In the genomic region with DNA sequence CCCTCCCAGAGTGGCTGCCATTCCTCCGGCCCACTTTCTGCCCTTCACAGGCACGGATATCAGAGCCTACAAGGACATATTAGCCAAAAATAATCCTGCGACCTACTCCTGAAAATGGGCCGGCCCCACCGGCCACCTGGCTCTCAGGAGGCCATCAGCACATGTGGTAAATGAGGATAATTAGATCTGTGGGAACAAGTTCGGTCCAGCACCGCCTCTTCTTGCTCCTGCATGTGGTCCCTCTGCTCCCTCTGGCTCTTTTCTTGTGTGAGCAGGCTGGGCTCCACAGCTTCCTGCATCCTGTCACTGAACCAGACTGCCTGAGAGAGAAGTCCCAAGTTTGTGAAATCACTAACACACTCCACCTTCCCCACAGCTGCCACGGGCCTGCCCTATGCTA, we compare ENCODE assay signal across 15 mouse cellular contexts. TPM values are rescaled to one million over a fixed set of nuclear protein-coding genes. Genes with fewer than 3 reads are reported as not detected.
DNase-seq lines count a peak whose midpoint lies in the region; ATAC-seq and TF ChIP-seq lines count a peak whose summit lies in the region.
"Had no signal": no experiment of that assay in that cellular context is flagged by ENCODE, and none has a peak within 500 bp of the region (broad histone marks: within the 10 kb centered on the region; RNA-seq: fewer than 3 reads in every experiment).

No protein-coding gene starts in this region.

- DNase-seq in cerebellum, adult 9-10 months, result peak; percentile 41
- DNase-seq in cerebellum, adult 11 months, result no peak
- no peak for DNase-seq in hindbrain, embryonic 14.5 days (ENCODE audit: low spot score)
- no peak for DNase-seq in liver, embryonic 14.5 days (ENCODE audit: low read depth in 3 of 3, low spot score in 3 of 3)
- no peak for DNase-seq in spleen, postnatal 4 days (ENCODE audit: low spot score in 2 of 2)
- DNase-seq: right cerebral cortex, adult 18-20 months; thymus, postnatal 25 days had no signal

- no peak overlapping the region for H3K27ac ChIP-seq in hindbrain, embryonic 13.5 days
- H3K27ac ChIP-seq in hindbrain, embryonic 14.5 days, result no peak overlapping the region
- H3K27ac ChIP-seq in liver, embryonic 14.5 days, result no peak overlapping the region
- H3K27ac ChIP-seq: limb, embryonic 13.5 days; midbrain, embryonic 12.5 days had no signal

- no peak for ATAC-seq in hindbrain, embryonic 13.5 days (ENCODE audit: low FRiP score)
- no peak for ATAC-seq in hindbrain, embryonic 14.5 days (ENCODE audit: low FRiP score)
- ATAC-seq in megakaryocyte, adult 5-6 weeks (ENCODE audit: poor library complexity, severe bottlenecking), result no peak
- no peak for ATAC-seq in liver, embryonic 14.5 days (ENCODE audit: insufficient read depth)

- H3K9ac ChIP-seq in hindbrain, embryonic 13.5 days, result peak overlapping the region; percentile 35; the same call in 1 of the 2 replicates
- H3K9ac ChIP-seq in hindbrain, embryonic 14.5 days, result no peak overlapping the region
- no peak overlapping the region for H3K9ac ChIP-seq in liver, embryonic 14.5 days (replicated peaks)
- H3K9ac ChIP-seq: midbrain, embryonic 12.5 days had no signal

- H3K9me3 ChIP-seq in hindbrain, embryonic 13.5 days, result no peaks in the 10 kb centered on the region
- no peaks in the 10 kb centered on the region for H3K9me3 ChIP-seq in hindbrain, embryonic 14.5 days (ENCODE audit: control insufficient read depth, low read length)
- no peaks in the 10 kb centered on the region for H3K9me3 ChIP-seq in megakaryocyte, embryonic 14.5 days
- no peaks in the 10 kb centered on the region for H3K9me3 ChIP-seq in liver, embryonic 14.5 days (ENCODE audit: control insufficient read depth, low read length)
- H3K9me3 ChIP-seq: G1E; limb, embryonic 13.5 days had no signal

- H3K27me3 ChIP-seq in hindbrain, embryonic 13.5 days, result 0 out of 2 replicates have a peak, but pooled peaks cover 4% of the 10 kb centered on the region
- H3K27me3 ChIP-seq in hindbrain, embryonic 14.5 days (ENCODE audit: control insufficient read depth, insufficient read depth, low read length), result no peaks in the 10 kb centered on the region
- no peaks in the 10 kb centered on the region for H3K27me3 ChIP-seq in megakaryocyte, embryonic 14.5 days (replicated peaks)
- no peaks in the 10 kb centered on the region; the same call in 1 of the 2 replicates for H3K27me3 ChIP-seq in liver, embryonic 14.5 days (ENCODE audit: control insufficient read depth, insufficient read depth, low read length)
- H3K27me3 ChIP-seq: limb, embryonic 13.5 days; midbrain, embryonic 12.5 days had no signal

- no peak overlapping the region for H3K4me2 ChIP-seq in hindbrain, embryonic 13.5 days
- H3K4me2 ChIP-seq in hindbrain, embryonic 14.5 days (replicated peaks), result no peak overlapping the region
- H3K4me2 ChIP-seq in liver, embryonic 14.5 days (ENCODE audit: low read depth), result 0 out of 2 replicates have a peak overlapping the region, but pooled peaks have one; percentile 11
- H3K4me2 ChIP-seq: limb, embryonic 13.5 days; midbrain, embryonic 12.5 days had no signal

- TF ChIP-seq CTCF in liver, embryonic 14.5 days (IDR thresholded peaks at IDR 0.05; ENCODE audit: low read depth), result no peak

- H3K4me3 ChIP-seq in hindbrain, embryonic 13.5 days, result no peak overlapping the region
- no peak overlapping the region for H3K4me3 ChIP-seq in hindbrain, embryonic 14.5 days (replicated peaks; ENCODE audit: low read length)
- H3K4me3 ChIP-seq in megakaryocyte, embryonic 14.5 days (replicated peaks), result peak overlapping the region; percentile 93
- no peak overlapping the region for H3K4me3 ChIP-seq in liver, embryonic 14.5 days (ENCODE audit: insufficient read depth in 1 of 2, low read depth in 2 of 2, low read length in 2 of 2)
- H3K4me3 ChIP-seq: erythroblast, embryonic 14.5 days; limb, embryonic 13.5 days; midbrain, embryonic 12.5 days had no signal

- H3K4me1 ChIP-seq in hindbrain, embryonic 13.5 days (replicated peaks), result peaks cover 27% of the 10 kb centered on the region
- H3K4me1 ChIP-seq in hindbrain, embryonic 14.5 days (replicated peaks; ENCODE audit: control insufficient read depth, insufficient read depth, low read length), result 0 out of 2 replicates have a peak, but pooled peaks cover 6% of the 10 kb centered on the region
- peaks cover 88% of the 10 kb centered on the region for H3K4me1 ChIP-seq in megakaryocyte, embryonic 14.5 days
- peaks cover 0 to 27% of the 10 kb centered on the region in 2 experiments; a peak in 2 of 4 replicates for H3K4me1 ChIP-seq in liver, embryonic 14.5 days (replicated peaks; ENCODE audit: control insufficient read depth in 2 of 2, insufficient read depth in 2 of 2, low read length in 1 of 2)

- 74% methylated on average over 8 of the region's 8 CpGs for WGBS in hindbrain, embryonic 13.5 days
- 73% methylated on average over 8 of the region's 8 CpGs for WGBS in hindbrain, embryonic 14.5 days
- 46% methylated on average over 8 of the region's 8 CpGs for WGBS in liver, embryonic 14.5 days (ENCODE audit: insufficient replicate concordance)

- H3K36me3 ChIP-seq in hindbrain, embryonic 13.5 days, result no peaks in the 10 kb centered on the region
- no peaks in the 10 kb centered on the region for H3K36me3 ChIP-seq in hindbrain, embryonic 14.5 days (replicated peaks; ENCODE audit: control insufficient read depth, insufficient read depth)
- peaks cover 22% of the 10 kb centered on the region for H3K36me3 ChIP-seq in megakaryocyte, embryonic 14.5 days (replicated peaks; ENCODE audit: low read length)
- H3K36me3 ChIP-seq in liver, embryonic 14.5 days (replicated peaks; ENCODE audit: control insufficient read depth, insufficient read depth, low read depth), result no peaks in the 10 kb centered on the region
- H3K36me3 ChIP-seq: G1E; limb, embryonic 13.5 days; midbrain, embryonic 12.5 days had no signal

- no peak for TF ChIP-seq EP300 in liver, embryonic 14.5 days (IDR thresholded peaks at IDR 0.05; ENCODE audit: low read depth)

RNA-seq across cellular contexts. Expression of a gene that starts 3.4 kb away (rescaled TPM):
- 47.0 TPM in 2 replicates for polyA plus RNA-seq in hindbrain, embryonic 13.5 days (2015; fragmentation: Nextera tagmentation; extraction: Ambion mirVana)
- polyA plus RNA-seq in hindbrain, embryonic 14.5 days (2014; fragmentation: Nextera tagmentation; extraction: Ambion mirVana), result 23.5 and 25.1 TPM in 2 replicates
- 192 and 246 TPM in 2 replicates for polyA plus RNA-seq in megakaryocyte, embryonic 14.5 days (2012; ENCODE audit: insufficient read depth, low replicate concordance)
- 1.6 and 3.5 TPM in 2 replicates for total RNA-seq in megakaryocyte, adult 5-6 weeks (2015)
- 2.9 and 8.0 TPM in 2 replicates for total RNA-seq in megakaryocyte, adult 5-6 weeks (2017)
- polyA plus RNA-seq in liver, embryonic 14.5 days (2012; rRNA removed), result 5.5 and 6.5 TPM in 2 replicates
- polyA plus RNA-seq in liver, embryonic 14.5 days (2014; fragmentation: Nextera tagmentation; extraction: Ambion mirVana), result 3.9 and 4.2 TPM in 2 replicates

RNA-seq across cellular contexts. Expression of a gene that starts 23.0 kb away (rescaled TPM):
- 45.8 and 50.9 TPM in 2 replicates for polyA plus RNA-seq in hindbrain, embryonic 13.5 days (2015; fragmentation: Nextera tagmentation; extraction: Ambion mirVana)
- polyA plus RNA-seq in hindbrain, embryonic 14.5 days (2014; fragmentation: Nextera tagmentation; extraction: Ambion mirVana), result 41.8 and 42.5 TPM in 2 replicates
- polyA plus RNA-seq in megakaryocyte, embryonic 14.5 days (2012; ENCODE audit: insufficient read depth, low replicate concordance), result 29.5 and 36.4 TPM in 2 replicates
- 17.9 and 19.9 TPM in 2 replicates for total RNA-seq in megakaryocyte, adult 5-6 weeks (2015)
- 53.6 and 81.7 TPM in 2 replicates for total RNA-seq in megakaryocyte, adult 5-6 weeks (2017)
- 17.9 and 20.3 TPM in 2 replicates for polyA plus RNA-seq in liver, embryonic 14.5 days (2012; rRNA removed)
- polyA plus RNA-seq in liver, embryonic 14.5 days (2014; fragmentation: Nextera tagmentation; extraction: Ambion mirVana), result 20.8 and 22.3 TPM in 2 replicates

RNA-seq across cellular contexts. Expression of a gene that starts 23.1 kb away (rescaled TPM):
- 275 and 288 TPM in 2 replicates for polyA plus RNA-seq in hindbrain, embryonic 13.5 days (2015; fragmentation: Nextera tagmentation; extraction: Ambion mirVana)
- polyA plus RNA-seq in hindbrain, embryonic 14.5 days (2014; fragmentation: Nextera tagmentation; extraction: Ambion mirVana), result 256 and 288 TPM in 2 replicates
- polyA plus RNA-seq in megakaryocyte, embryonic 14.5 days (2012; ENCODE audit: insufficient read depth, low replicate concordance), result 335 and 566 TPM in 2 replicates
- 163 and 178 TPM in 2 replicates for total RNA-seq in megakaryocyte, adult 5-6 weeks (2015)
- total RNA-seq in megakaryocyte, adult 5-6 weeks (2017), result 89.1 and 96.1 TPM in 2 replicates
- polyA plus RNA-seq in liver, embryonic 14.5 days (2012; rRNA removed), result 138 and 180 TPM in 2 replicates
- polyA plus RNA-seq in liver, embryonic 14.5 days (2014; fragmentation: Nextera tagmentation; extraction: Ambion mirVana), result 164 and 171 TPM in 2 replicates

RNA-seq across cellular contexts. Expression of a gene that starts 36.3 kb away (rescaled TPM):
- 24.5 and 25.1 TPM in 2 replicates for polyA plus RNA-seq in hindbrain, embryonic 13.5 days (2015; fragmentation: Nextera tagmentation; extraction: Ambion mirVana)
- 42.9 TPM in 2 replicates for polyA plus RNA-seq in hindbrain, embryonic 14.5 days (2014; fragmentation: Nextera tagmentation; extraction: Ambion mirVana)
- 0.55 and 1.8 TPM in 2 replicates for polyA plus RNA-seq in megakaryocyte, embryonic 14.5 days (2012; ENCODE audit: insufficient read depth, low replicate concordance)
- total RNA-seq in megakaryocyte, adult 5-6 weeks (2015), result not detected in 2 replicates
- not detected in 2 replicates for total RNA-seq in megakaryocyte, adult 5-6 weeks (2017)
- 0.09 and 0.14 TPM in 2 replicates for polyA plus RNA-seq in liver, embryonic 14.5 days (2012; rRNA removed)
- polyA plus RNA-seq in liver, embryonic 14.5 days (2014; fragmentation: Nextera tagmentation; extraction: Ambion mirVana), result not detected in 2 replicates
- total RNA-seq: common myeloid progenitor, adult 5-6 weeks had no signal
- polyA plus RNA-seq: erythroblast, embryonic 14.5 days; G1E had no signal

RNA-seq across cellular contexts. Expression of a gene that starts 45.0 kb away (rescaled TPM):
- polyA plus RNA-seq in hindbrain, embryonic 13.5 days (2015; fragmentation: Nextera tagmentation; extraction: Ambion mirVana), result 79.1 and 89.7 TPM in 2 replicates
- 97.6 and 102 TPM in 2 replicates for polyA plus RNA-seq in hindbrain, embryonic 14.5 days (2014; fragmentation: Nextera tagmentation; extraction: Ambion mirVana)
- polyA plus RNA-seq in megakaryocyte, embryonic 14.5 days (2012; ENCODE audit: insufficient read depth, low replicate concordance), result 22.2 and 27.8 TPM in 2 replicates
- total RNA-seq in megakaryocyte, adult 5-6 weeks (2015), result 4.4 and 4.5 TPM in 2 replicates
- total RNA-seq in megakaryocyte, adult 5-6 weeks (2017), result 2.6 and 5.6 TPM in 2 replicates
- 12.4 and 13.5 TPM in 2 replicates for polyA plus RNA-seq in liver, embryonic 14.5 days (2012; rRNA removed)
- polyA plus RNA-seq in liver, embryonic 14.5 days (2014; fragmentation: Nextera tagmentation; extraction: Ambion mirVana), result 10.5 and 12.0 TPM in 2 replicates
